Mouse (Mus musculus): ENCODE results near the gene Rps6ka1. TPM values are rescaled to one million over a fixed set of nuclear protein-coding genes. Genes with fewer than 3 reads are reported as not detected.

Rps6ka1 gene
- polyA plus RNA-seq, 2 experiments = 28.4 to 48.4 TPM

GRCm38 (mm10) chr4:133899241-133899800 lies 11.7 kb upstream of the Rps6ka1 start:
- Histone ChIP-seq H3K4me2 (ENCODE audit: low read depth) (no peak overlapping the region), H3K4me1 (replicated peaks; ENCODE audit: control insufficient read depth in 2 of 2, insufficient read depth in 2 of 2, low read length in 1 of 2) (no peaks in the 10 kb centered on the region), H3K9ac (replicated peaks) (no peak overlapping the region), H3K4me3 (ENCODE audit: insufficient read depth in 1 of 2, low read depth in 2 of 2, low read length in 2 of 2) (no peak overlapping the region), H3K36me3 (replicated peaks; ENCODE audit: control insufficient read depth, insufficient read depth, low read depth) (no peaks in the 10 kb centered on the region), H3K27me3 (ENCODE audit: control insufficient read depth, insufficient read depth, low read length) (no peaks in the 10 kb centered on the region), H3K9me3 (ENCODE audit: control insufficient read depth, low read length) (no peaks in the 10 kb centered on the region), H3K27ac (no peak overlapping the region)
- WGBS (ENCODE audit: insufficient replicate concordance) = 71% methylated on average over 9 of the region's 9 CpGs
- TF ChIP-seq EP300 (IDR thresholded peaks at IDR 0.05; ENCODE audit: low read depth) (no peak), CTCF (IDR thresholded peaks at IDR 0.05; ENCODE audit: low read depth) (no peak)
- DNase-seq (ENCODE audit: low read depth in 3 of 3, low spot score in 3 of 3) (no peak), ATAC-seq (ENCODE audit: insufficient read depth) (no peak)

GRCm38 (mm10) chr4:133898151-133898550 lies 10.6 kb upstream of the Rps6ka1 start:
- H3K4me3 ChIP-seq (ENCODE audit: insufficient read depth in 1 of 2, low read depth in 2 of 2, low read length in 2 of 2) = no peak overlapping the region
- DNase-seq (ENCODE audit: low read depth in 3 of 3, low spot score in 3 of 3) = no peak
- H3K36me3 ChIP-seq (replicated peaks; ENCODE audit: control insufficient read depth, insufficient read depth, low read depth) = no peaks in the 10 kb centered on the region
- WGBS (ENCODE audit: insufficient replicate concordance) = 56% methylated on average over 6 of the region's 6 CpGs
- no peak overlapping the region for H3K9ac ChIP-seq (replicated peaks)
- no peaks in the 10 kb centered on the region for H3K27me3 ChIP-seq (ENCODE audit: control insufficient read depth, insufficient read depth, low read length)
- H3K4me2 ChIP-seq (ENCODE audit: low read depth) = no peak overlapping the region
- H3K27ac ChIP-seq = no peak overlapping the region
- H3K9me3 ChIP-seq (ENCODE audit: control insufficient read depth, low read length) = no peaks in the 10 kb centered on the region
- TF ChIP-seq EP300 (IDR thresholded peaks at IDR 0.05; ENCODE audit: low read depth) (no peak), CTCF (IDR thresholded peaks at IDR 0.05; ENCODE audit: low read depth) (no peak)
- no peak for ATAC-seq (ENCODE audit: insufficient read depth)
- no peaks in the 10 kb centered on the region for H3K4me1 ChIP-seq (replicated peaks; ENCODE audit: control insufficient read depth in 2 of 2, insufficient read depth in 2 of 2, low read length in 1 of 2)

- H3K4me1 ChIP-seq (replicated peaks; ENCODE audit: control insufficient read depth in 2 of 2, insufficient read depth in 2 of 2, low read length in 1 of 2) = no peaks in the 10 kb centered on the region
- H3K27me3 ChIP-seq (ENCODE audit: control insufficient read depth, insufficient read depth, low read length) = no peaks in the 10 kb centered on the region
- H3K27ac ChIP-seq = no peak overlapping the region
- no peaks in the 10 kb centered on the region for H3K9me3 ChIP-seq (ENCODE audit: control insufficient read depth, low read length)
- no peak for TF ChIP-seq CTCF (IDR thresholded peaks at IDR 0.05; ENCODE audit: low read depth)
- no peak for TF ChIP-seq EP300 (IDR thresholded peaks at IDR 0.05; ENCODE audit: low read depth)
- no peak overlapping the region for H3K9ac ChIP-seq (replicated peaks)
- 74% methylated on average over 11 of the region's 11 CpGs for WGBS (ENCODE audit: insufficient replicate concordance)
- no peak overlapping the region for H3K4me3 ChIP-seq (ENCODE audit: insufficient read depth in 1 of 2, low read depth in 2 of 2, low read length in 2 of 2)
- H3K36me3 ChIP-seq (replicated peaks; ENCODE audit: control insufficient read depth, insufficient read depth, low read depth) = no peaks in the 10 kb centered on the region
- ATAC-seq (ENCODE audit: insufficient read depth) = no peak
- no peak for DNase-seq (ENCODE audit: low read depth in 3 of 3, low spot score in 3 of 3)
- no peak overlapping the region for H3K4me2 ChIP-seq (ENCODE audit: low read depth)
Measured at GRCm38 (mm10) chr4:133897431-133897891, 9.9 kb upstream of the Rps6ka1 start.

- H3K36me3 ChIP-seq (replicated peaks; ENCODE audit: control insufficient read depth, insufficient read depth, low read depth) = no peaks in the 10 kb centered on the region
- no peak overlapping the region for H3K9ac ChIP-seq (replicated peaks)
- no peaks in the 10 kb centered on the region for H3K4me1 ChIP-seq (replicated peaks; ENCODE audit: control insufficient read depth in 2 of 2, insufficient read depth in 2 of 2, low read length in 1 of 2)
- H3K4me2 ChIP-seq (ENCODE audit: low read depth) = no peak overlapping the region
- ATAC-seq (ENCODE audit: insufficient read depth) (no peak), DNase-seq (ENCODE audit: low read depth in 3 of 3, low spot score in 3 of 3) (no peak)
- H3K4me3 ChIP-seq (ENCODE audit: insufficient read depth in 1 of 2, low read depth in 2 of 2, low read length in 2 of 2) = no peak overlapping the region
- TF ChIP-seq CTCF (IDR thresholded peaks at IDR 0.05; ENCODE audit: low read depth) (no peak), EP300 (IDR thresholded peaks at IDR 0.05; ENCODE audit: low read depth) (no peak)
- 67% methylated on average over 1 of the region's 1 CpGs for WGBS (ENCODE audit: insufficient replicate concordance)
- H3K27me3 ChIP-seq (ENCODE audit: control insufficient read depth, insufficient read depth, low read length) = no peaks in the 10 kb centered on the region
- H3K27ac ChIP-seq = no peak overlapping the region
- H3K9me3 ChIP-seq (ENCODE audit: control insufficient read depth, low read length) = no peaks in the 10 kb centered on the region
Measured at GRCm38 (mm10) chr4:133896984-133897383, 9.4 kb upstream of the Rps6ka1 start.

GRCm38 (mm10) chr4:133896002-133896401 lies 8.4 kb upstream of the Rps6ka1 start:
- WGBS (ENCODE audit: insufficient replicate concordance) = 82% methylated on average over 3 of the region's 3 CpGs
- Histone ChIP-seq H3K27me3 (ENCODE audit: control insufficient read depth, insufficient read depth, low read length) (no peaks in the 10 kb centered on the region), H3K36me3 (replicated peaks; ENCODE audit: control insufficient read depth, insufficient read depth, low read depth) (no peaks in the 10 kb centered on the region), H3K27ac (no peak overlapping the region), H3K4me2 (ENCODE audit: low read depth) (no peak overlapping the region), H3K9ac (replicated peaks) (no peak overlapping the region), H3K4me3 (ENCODE audit: insufficient read depth in 1 of 2, low read depth in 2 of 2, low read length in 2 of 2) (no peak overlapping the region), H3K4me1 (replicated peaks; ENCODE audit: control insufficient read depth in 2 of 2, insufficient read depth in 2 of 2, low read length in 1 of 2) (no peaks in the 10 kb centered on the region), H3K9me3 (ENCODE audit: control insufficient read depth, low read length) (no peaks in the 10 kb centered on the region)
- no peak for ATAC-seq (ENCODE audit: insufficient read depth)
- no peak for DNase-seq (ENCODE audit: low read depth in 3 of 3, low spot score in 3 of 3)
- TF ChIP-seq CTCF (IDR thresholded peaks at IDR 0.05; ENCODE audit: low read depth) (no peak), EP300 (IDR thresholded peaks at IDR 0.05; ENCODE audit: low read depth) (no peak)
